Mouse (Mus musculus) ES-E14 (cell line): Measurements from ENCODE around the gene Atp5k.

Source experiments
- CHD2 ChIP-seq: IDR thresholded peaks from 2 replicates; pipeline ENCODE4 v1.6.1; 2014; ENCODE audit warnings: mild to moderate bottlenecking, low read depth, low read length, inconsistent platforms
- MAFK ChIP-seq: IDR thresholded peaks from 2 replicates; pipeline ENCODE4 v1.6.1; 2014; ENCODE audit warnings: mild to moderate bottlenecking, low read depth, low read length, inconsistent platforms; ENCODE audit not compliant: insufficient read depth
- ZC3H11A ChIP-seq: IDR thresholded peaks from 2 replicates; pipeline ENCODE4 v1.6.1; 2012; ENCODE audit warnings: low read depth, mild to moderate bottlenecking, inconsistent platforms, low read length, borderline replicate concordance
- ZNF384 ChIP-seq: IDR thresholded peaks from 2 replicates; pipeline ENCODE4 v1.6.1; 2012; ENCODE audit warnings: low read depth, low read length, inconsistent platforms

DNA sequence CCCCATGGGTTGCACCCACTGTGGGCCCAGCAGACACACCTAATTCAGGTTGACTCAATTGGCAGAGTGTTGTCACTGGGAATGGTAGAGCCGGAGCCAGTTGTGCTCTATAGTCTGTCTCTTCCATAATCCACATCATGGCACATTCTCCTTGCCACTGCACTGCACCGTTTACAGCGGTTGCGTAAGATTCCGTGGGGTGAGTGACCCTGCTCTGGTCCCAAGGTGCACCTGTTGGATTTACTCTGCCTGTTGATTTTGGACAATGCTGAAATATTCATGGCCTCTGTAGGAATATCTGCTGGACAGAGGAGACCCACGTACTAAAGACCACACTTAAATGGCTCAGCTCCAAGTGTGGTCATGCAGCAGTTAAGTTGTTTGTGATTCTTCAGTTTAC is 48.8 kb upstream of the Atp5k start:
- TF ChIP-seq CHD2 = no peak
- no peak for TF ChIP-seq MAFK
- TF ChIP-seq ZC3H11A = no peak
- no peak for TF ChIP-seq ZNF384
